Mouse (Mus musculus): ENCODE results near the gene Mansc1. TPM values are rescaled to one million over a fixed set of nuclear protein-coding genes. Genes with fewer than 3 reads are reported as not detected.

Gene Mansc1
- polyA plus RNA-seq, 1 experiment, result 0.87 TPM

Other genes starting within 250 kb of the Mansc1 start
- not detected in 2 replicates for gene Bcl2l14, start 236.2 kb downstream of the Mansc1 start, polyA plus RNA-seq (2012; ENCODE audit: insufficient read depth, insufficient read length, missing spikeins)
- 22.1 and 33.0 TPM in 2 replicates for gene Lrp6, start 65.5 kb downstream of the Mansc1 start, polyA plus RNA-seq (2012; ENCODE audit: insufficient read depth, insufficient read length, missing spikeins)
- 7.3 and 15.2 TPM in 2 replicates for gene Borcs5, start 7.0 kb upstream of the Mansc1 start, polyA plus RNA-seq (2012; ENCODE audit: insufficient read depth, insufficient read length, missing spikeins)
- 13.4 and 16.6 TPM in 2 replicates for gene Dusp16, start 160.1 kb upstream of the Mansc1 start, polyA plus RNA-seq (2012; ENCODE audit: insufficient read depth, insufficient read length, missing spikeins)
- 10.1 and 12.0 TPM in 2 replicates for gene Crebl2, start 197.7 kb upstream of the Mansc1 start, polyA plus RNA-seq (2012; ENCODE audit: insufficient read depth, insufficient read length, missing spikeins)